Mouse (Mus musculus): Measurements from ENCODE around the gene Lrg1.

Gene Lrg1

DNA sequence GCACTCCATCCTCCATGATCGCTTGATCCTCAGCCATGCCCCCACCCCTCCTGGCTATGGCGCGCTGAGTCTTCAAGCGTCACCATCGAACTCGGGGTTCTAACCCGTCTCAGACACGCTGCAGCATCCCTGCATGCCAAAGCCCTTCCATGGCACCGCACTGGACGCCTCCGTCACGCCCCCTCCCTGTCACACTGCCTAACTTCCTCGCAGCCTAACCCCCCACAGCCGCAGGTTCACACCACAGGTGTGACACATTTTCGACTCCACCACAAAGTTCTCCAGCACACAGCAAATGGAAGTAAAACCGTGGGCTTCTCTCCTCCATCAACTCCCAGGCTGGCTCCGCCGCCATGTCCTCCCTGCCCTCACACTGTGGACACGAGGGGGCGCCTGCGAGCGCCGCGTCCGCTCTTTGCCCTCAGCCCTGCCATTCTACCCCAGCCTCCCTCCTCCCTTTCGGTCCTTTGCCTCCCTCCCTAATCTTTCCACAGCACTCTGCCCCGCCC lies 12.7 kb upstream of the Lrg1 start:
- DNase-seq (ENCODE audit: low spot score): peak; percentile 70

DNA sequence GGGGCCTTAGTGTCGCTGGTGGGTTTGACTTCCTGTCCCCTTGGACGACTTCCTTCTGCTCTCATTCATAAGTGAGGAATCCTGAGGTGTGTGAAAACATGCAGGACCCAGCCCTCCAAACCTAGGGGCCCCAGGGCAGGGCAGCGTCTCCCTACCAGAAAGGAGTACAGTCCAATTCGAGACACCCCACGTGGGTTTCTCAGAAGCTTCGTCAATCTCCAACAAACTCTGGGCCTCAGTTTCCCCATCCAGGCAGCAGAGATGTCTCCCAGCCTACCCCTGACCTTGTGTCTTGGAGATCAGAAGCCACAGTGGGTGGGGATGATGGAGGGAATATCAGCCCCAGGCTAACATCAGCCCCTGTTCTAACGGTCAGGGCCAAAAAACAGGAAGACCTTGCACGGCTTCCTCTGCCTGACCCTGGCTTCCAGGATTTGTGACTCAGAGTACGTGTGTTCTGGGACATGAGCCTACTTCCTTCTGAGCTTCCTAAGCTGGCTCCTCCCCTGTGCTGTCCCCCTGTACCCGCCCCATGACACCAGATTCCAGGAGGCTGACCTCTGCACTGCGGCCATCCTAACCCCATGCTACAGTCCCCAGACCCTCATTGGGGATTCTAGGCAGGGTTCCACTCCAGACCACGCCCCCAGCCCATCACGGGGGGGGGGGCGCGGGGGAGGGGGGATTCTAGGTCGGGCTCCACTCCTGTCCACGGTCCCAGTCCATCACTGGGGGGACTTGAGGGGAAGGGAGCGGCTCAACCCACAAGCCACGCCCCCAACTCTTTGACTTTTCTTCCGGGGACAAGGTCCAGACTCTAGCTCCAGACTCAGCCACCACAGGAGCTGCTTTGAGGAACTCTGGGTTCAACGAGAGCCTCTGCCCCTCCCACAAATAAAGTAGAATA lies 11.9 kb upstream of the Lrg1 start:
- no peak for DNase-seq (ENCODE audit: low spot score)

DNA sequence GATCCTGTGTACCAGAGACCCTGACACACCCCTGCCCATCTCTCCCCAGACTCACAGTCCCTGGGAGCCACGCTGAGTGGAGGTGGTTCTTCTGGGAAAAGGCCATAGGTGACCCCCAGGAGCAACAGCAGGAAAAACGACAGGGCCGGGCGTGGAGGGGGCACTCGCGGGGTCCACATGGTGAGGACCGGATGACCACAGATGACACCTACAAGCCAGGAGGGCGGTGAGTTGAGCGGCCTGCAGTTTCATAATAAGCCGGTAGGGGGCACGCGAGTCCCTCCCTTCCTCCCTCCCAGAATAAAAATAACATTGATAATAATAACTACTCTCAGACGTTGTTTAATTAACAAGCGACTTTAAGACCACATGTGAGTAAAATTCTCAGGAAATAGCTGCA lies 10.9 kb upstream of the Lrg1 start:
- peak; percentile 54 for DNase-seq (ENCODE audit: low spot score)

DNA sequence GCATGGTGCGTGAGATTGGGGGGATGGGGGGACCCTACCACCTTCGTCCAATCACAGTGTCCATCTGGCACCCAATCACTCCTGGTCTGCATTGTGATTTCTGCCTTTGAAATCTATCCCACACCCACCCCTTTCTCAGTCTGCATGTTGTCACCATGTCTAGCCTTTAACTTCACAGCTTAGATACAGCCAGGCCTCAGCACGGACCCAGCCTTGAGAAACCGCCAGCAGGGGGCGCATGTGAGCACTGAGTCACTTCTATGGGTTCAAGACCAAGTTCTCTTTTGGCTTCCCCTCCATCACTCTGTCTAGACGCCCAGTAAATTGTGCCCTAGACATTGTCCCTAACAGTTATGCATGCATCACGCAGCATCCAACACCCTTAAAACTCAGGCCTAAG lies 10.0 kb upstream of the Lrg1 start:
- DNase-seq (ENCODE audit: low spot score): peak; percentile 61

DNA sequence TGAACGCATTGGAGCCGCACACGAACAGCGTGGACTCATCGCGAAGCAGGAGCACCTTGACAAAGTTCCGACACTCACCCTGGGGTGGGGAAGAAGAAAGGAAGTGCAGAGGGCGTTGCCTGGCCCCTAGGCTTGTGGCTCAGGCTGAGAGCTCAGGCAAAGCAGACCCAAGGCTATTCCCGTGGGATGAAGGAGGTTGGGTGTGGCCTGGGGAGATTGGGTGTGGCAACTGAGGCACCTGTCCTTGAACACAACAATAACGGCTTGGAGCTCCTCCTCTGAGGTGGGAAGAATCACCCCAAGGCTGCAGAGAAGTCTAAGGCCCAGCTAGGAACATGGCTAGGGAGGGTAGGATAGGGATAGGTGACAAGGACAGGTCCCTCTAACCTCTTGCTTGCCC lies 9.3 kb upstream of the Lrg1 start:
- DNase-seq (ENCODE audit: low spot score): no peak

DNA sequence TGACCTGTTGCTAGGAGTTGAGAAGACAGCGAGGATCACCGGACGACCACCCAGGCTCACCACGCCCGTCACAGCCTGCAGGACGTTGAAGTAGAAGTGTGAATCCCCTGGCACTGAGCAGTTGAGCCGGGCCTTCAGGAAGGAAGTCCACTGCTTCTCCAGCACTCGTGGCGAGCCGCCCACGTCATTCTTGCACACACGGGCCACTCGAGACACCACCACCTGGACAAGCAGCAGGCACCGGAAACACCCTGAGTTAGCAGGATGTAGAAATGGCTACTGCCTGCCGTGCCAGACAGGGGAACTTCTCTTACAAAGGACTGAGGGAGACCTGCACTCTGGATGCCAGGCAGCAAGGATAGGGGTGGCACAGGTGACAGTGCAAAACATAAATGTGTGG lies 6.4 kb upstream of the Lrg1 start:
- no peak for DNase-seq (ENCODE audit: low spot score)

DNA sequence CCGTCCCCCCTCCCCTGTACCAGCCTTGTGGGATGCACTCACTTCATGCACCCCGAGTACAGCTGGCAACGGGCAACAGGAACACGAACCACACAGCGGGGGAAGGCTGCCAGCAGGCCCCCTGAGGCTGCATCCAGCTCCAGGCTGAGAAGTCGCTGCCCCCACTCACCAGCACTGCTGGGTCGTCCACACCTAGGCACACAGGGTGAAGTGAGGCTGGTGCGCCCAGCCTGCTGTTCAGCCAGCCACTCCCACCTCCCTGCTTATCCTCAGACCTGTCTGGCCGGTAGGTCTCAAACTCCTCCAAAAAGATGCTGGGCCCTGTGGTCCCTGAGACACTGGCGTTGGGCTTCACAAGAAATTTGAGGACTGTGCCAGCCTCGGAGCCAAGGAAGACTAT lies 4.4 kb upstream of the Lrg1 start:
- no peak for DNase-seq (ENCODE audit: low spot score)

DNA sequence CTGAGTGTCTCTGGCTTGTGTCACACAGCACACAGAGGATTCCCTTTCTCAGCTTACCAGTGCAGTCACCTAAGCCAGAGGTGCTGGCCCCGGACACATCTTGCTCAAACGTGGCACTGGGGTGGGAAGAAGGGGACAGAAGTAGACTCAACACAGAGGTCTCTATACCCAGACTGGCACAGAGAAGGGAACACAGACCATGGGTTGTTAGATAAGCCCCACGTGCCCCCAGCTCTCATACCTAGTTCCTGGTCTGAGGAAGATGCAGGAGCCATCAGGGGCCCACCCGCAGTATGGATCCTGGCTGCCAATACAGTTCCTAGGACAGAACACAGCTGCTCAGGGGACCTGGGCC lies 3.5 kb upstream of the Lrg1 start:
- DNase-seq (ENCODE audit: low spot score): no peak

DNA sequence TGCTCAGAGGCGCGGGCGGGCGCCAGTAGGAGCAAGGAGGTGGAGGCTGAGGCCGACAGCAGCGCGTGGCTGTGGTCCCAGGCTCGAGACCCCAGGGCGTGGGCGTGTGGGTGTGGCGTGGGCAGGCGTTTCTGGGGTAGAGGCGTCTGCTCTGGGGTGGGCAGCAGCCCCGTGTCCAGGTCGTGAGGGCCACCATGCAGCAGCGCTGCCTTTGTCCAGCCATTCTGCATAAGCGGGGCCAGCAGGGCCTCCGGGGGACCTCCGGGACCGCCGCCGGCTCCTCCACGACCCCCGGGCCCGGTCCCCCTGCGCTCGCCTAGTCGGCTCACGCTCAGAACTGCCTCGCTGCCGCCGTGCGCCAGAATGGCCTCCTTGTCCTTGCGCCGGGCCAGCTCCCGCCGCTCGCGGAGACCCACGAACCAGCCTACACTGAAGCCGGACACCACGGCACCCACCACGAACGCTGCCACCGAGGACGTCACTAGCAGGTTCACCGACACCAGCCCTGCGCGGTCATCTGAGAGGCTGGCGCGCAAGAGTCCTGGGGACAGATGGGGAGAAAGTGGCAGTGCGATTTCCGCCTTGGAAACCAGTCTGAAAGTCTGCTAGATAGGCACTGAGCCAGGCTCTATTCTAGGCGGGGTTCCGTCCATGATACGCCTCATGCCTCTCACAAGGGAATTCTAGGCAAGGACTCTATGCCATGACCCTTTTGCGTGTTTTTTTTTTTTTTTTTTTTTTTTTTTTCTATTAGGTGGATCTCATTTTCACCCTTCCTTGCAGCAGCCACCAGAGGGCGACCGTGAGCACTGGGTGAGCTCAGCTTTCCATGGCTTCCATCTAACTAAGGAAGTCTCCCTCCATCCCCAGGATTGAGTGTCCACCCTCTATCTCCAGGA lies 2.8 kb upstream of the Lrg1 start:
- peak; percentile 56 for DNase-seq (ENCODE audit: low spot score)

DNA sequence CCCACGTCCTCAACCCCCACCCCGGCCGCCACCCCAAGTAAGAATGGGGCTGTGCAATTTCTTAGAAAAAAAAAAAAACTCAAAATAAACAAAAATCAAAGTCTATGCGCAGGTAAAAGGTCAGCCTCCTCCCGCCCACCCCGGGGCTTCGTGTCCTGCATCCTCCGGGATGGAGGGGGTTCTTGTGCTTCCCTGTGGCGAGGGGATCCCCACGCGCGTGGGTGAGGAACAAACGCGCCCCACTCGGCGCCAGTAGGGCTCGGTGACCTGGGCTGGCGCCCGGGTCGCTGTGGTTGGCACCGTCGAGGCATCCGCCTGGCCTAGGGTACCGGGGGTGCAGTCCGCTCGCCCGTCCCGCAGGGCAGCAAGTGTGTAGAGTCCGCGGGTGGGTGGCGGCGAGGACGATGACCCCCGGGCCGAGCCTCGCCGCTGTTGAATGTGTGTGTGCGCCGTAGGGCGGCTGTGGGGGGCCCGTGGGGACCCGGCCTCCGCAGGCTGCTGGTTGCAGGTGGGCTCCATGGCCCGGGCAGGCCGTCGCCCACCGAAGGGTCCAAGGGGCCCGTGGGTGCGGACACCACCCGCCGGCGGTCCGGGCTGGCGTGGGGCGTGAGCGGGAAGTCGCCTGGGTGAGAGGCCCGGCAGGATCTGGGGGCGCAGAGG lies 2.0 kb upstream of the Lrg1 start:
- DNase-seq (ENCODE audit: low spot score): no peak

DNA sequence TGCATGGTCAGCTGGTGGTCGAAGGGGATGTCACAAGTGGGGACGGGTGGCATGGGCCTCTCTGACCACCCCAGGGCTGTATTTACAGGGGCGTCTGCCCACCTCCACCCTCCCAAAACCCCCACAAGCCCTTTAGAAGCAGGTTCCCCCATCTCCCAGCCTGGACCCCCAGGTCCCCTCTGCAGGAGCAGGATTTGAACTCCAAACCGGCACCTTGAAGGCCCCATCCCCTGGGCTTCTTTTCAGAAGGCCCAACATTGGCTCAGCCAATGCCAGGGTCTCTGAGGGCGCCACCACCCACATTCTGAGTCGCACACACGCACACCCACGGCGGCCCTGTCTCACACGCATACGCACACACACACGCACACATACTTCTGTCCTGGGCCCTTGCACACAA lies 1.4 kb upstream of the Lrg1 start:
- no peak for DNase-seq (ENCODE audit: low spot score)

DNA sequence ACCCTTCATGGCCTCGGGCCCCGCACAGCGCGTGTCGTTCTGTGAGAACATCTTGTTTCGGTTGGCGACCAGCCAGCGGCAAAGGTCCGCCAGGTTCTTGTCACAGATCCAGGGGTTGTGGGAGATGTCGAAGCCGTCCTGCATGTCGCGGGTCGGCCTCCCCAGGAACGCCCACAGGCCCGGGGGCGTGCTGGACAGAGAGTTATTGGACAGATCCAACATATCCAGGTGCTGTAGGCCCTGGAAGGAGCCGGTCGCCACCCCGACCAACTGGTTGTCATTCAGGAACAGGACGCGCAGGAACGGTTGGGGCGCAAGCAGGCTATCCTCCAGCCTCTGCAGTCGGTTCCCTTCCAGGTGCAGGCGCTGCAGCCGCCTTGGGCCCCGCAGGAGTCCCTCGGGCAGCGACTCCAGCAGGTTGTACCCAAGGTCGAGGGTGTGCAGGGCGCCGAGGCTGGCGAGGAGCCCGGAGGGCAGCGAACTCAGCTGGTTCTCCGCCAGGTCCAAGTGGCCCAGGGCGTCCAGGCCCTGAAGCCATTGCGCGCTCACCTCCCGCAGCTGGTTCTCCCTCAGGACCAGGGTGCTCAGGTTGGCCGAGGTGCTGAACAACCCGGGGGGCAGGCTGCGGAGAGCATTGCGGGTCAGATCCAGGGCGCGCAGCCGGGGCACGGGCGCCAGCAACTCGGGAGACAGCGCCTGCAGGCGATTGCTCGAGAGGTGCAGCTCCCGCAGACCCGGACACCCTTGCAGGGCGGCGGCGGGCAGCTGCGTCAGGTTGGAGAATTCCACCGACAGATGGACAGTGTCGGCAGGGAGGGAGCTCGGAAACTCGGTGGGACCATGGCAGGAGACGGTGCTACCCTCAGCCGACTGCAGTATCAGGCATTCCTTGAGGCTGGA lies 1.6 kb downstream of the Lrg1 start:
- peak; percentile 65 for DNase-seq (ENCODE audit: low spot score)

DNA sequence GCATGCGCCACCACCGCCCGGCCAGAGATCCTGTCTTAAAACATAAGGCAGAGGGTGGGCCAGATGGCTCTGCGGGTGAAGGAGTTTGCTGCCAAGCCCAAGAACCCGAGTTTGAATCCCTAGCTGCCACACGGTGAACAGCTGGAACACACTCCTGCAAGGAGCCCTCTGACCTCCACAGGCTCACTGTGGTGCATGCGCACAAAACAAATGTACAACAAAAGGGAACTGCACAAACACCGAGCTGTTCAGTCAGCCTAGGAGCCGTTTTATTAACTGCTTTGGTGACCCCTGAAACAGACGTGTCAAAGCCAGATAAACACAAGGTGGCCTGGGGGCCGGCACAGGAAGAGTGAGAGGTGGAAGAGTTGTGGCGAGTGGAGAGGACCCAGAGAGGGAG lies 2.4 kb downstream of the Lrg1 start:
- DNase-seq (ENCODE audit: low spot score): no peak

DNA sequence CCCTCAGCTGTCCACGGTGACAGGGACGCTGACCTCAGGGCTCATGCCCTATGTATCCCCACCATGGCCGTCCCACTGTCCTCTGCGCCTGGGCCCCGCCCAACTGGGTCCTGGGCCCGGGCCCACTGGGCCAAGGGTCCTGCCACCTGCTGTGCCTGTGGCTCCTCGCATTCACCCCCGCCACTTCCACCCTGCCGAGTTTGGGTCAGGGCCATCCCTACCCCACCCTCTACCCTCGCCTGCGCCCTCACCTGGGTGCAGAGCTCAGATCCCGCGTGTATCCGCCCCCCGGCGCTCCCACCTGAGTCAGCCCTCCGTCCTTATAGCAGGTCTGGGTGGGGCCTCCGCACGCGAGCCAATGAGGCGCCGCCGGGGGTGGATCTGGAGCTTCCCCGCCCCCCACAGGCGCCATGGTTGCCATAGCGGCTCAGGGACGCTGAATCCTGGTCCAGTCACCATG lies 4.5 kb downstream of the Lrg1 start, which contains the start of gene Plin5:
Gene Plin5, minus strand, starts transcription at position 346 of the 460 bp plus-strand sequence.
- peak; percentile 69 for DNase-seq (ENCODE audit: low spot score)

DNA sequence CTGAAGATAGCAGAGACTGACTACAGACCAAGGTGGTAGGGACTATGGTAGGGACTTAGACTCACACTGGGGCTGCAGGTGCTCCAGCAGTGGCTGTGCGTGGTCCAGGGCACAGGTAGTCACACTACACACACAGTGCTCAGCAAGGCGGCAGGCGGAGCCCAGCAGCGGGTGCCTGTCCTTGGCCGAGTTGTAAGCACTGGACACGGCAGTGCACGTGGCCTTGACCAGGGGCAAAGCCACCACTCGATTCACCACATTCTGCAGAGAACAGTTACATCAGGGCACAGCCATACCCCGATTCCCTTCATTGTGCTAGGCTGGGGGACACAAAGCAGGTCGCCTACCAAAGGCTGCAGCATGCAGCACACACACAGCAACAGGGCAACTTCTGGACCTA lies 5.6 kb downstream of the Lrg1 start:
- DNase-seq (ENCODE audit: low spot score): no peak

DNA sequence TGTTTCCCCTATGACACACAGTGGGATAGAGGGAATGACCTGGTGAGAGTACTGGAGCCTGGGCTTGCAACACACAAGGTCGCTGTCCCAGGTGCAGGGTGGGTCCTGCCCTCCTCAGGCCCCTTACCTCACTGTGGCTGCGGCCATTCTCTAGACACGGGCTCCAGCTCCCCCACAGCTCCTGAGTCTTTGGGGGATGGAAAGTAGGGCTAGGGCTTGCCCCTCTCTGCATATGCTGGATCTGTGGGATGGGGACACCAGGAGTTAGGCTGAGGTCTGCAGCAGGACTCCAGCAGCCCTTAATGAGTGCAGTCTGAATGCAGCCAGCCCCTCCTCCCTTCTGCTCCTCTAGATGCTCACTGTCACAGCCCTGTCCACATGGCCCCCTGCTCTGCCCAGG lies 9.1 kb downstream of the Lrg1 start:
- DNase-seq (ENCODE audit: low spot score): no peak

DNA sequence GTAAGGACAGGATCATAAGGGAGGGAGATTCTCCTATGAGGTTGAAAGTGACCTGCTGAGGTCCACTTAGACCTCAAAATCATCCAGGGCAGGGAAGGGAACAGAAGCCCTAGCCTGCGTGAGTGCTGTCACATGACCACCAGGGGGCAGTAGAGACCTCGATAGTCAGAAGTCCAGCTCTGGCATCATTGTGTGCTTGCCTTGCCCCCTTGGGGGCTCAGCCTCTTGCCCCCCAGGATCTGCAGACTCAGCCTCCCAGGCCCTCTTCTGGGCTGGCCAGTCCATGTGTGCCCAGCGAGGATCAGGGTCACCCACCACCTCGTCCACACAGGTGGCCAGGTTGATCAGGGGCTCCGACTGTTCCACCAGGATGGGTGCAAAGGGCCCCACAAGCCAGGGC lies 9.9 kb downstream of the Lrg1 start:
- DNase-seq (ENCODE audit: low spot score): no peak

DNA sequence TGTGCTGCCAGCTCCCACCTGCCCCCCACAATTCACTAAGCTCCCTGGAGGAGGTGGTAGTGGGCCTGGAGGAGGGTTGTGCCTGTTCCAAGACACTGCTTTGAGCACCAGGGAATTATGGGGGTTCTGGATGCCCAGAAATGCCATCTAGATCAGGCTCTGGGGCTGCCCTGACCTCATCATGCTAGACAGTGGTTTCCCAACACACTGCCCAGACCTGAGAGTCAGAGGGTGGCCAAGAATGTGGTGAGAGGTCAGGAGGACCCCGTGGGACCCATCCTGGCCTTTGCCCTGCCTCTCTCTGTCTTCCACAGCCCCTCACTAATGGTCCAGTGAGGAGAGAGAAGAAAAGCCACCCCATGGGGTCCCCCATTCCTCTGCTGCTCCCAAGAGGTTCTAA lies 10.8 kb downstream of the Lrg1 start:
- DNase-seq (ENCODE audit: low spot score): no peak

DNA sequence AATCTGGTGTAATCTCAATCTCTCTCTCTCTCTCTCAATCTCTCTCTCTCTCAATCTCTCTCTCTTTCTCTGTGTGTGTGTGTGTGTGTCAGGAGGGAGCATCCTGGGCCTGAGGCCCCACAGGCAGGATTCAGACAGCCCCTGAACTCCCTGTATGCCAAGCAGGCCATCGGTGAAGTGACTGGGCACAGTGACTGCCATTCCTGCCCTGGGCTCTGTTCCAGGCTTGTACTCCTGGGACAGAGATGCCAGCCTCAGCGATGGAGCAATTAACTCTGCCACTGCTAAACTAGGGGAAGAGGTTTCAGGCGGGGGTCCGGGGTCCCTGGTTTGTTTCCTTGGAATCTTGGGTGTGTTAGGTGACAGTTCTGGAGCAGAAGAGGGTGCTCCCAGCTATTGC lies 11.2 kb downstream of the Lrg1 start:
- no peak for DNase-seq (ENCODE audit: low spot score)

DNA sequence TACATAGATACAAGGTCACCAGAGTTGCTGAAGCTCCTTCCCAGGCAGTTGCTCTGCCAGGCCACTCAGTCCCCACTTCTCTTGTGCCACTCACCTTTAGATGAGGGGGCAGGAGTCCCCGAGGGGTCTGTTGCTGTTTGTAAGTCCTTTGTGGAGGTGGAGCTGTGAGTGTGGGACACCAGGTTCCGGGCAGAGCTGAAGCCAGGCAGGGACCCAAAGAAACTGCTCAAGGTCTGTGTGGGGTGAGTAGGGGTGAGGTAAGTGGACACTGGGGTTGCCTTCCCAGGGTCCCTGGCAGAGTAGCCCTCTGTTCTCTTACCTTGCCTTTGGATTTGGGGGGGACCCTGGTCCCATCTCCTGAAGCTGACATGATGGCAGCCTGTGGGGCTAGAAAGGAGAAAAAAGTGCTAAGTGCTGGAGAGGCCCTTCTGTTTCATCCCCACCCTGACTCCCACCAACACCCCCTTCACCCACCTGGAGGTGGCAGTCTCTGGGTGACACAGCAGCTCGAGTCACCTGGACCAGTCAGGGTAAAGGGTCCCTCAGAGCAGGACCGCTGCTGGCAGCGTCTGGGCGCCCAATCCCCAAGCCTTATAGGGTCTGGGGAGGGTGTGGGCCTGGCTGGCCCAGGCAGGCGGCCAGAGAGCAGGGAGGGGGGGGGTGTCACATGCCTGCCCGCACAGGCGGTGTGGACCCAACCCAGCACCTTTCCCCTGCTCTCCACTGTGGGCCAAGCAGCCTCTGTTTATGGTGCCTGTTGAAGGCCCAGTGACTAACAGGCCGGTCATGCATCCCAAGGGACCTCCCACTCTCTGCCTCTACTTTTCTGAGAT lies 12.4 kb downstream of the Lrg1 start, which contains the start of gene Plin4:
Gene Plin4, minus strand, starts transcription at position 585 of the 833 bp plus-strand sequence.
- DNase-seq (ENCODE audit: low spot score): no peak

Measured in ovary, postnatal 36 days (tissue).